8 mouse cellular contexts compared by ENCODE assay signal in the genomic region with DNA sequence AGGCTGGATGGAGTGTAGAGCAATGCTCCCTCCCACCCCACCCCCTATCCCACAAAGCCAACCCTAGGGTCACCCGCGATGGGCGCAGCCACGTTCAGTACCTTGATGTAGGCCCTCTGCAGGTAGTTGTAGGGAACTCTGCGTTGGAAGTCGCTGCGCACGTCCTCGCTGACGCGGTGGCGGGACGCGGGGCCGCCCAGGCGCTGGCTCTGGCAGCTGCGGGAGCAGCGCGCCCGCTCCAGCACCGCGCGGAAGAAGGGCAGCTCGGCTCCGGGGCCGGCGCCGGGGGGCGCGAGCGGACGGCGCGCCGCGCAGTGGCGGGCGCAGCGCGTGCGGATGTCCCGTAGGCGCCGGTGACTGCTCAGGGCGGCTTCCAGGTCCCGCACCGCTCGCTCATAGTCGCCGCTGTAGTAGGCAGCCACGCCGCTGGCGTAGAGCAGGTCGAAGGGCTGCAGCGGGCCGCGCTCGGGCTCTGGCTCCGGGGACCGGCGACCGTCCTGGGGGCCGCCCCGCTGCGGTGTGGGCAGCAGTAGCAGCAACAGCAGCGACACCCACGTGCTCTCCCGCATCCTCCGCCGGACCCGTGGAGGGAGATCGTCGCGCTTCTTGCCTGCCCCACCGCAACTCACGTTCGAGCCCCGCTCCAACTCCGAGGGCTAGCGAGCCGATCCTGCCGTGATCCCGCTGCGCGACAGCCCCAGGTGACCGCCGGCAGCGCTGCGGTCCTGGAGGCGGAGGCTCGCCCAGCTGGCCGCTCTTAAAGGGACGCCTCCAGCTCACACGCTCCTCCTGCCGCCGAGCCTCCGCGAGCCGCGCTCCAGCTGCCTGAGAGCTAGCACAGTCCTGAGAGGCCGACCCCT. TPM values are rescaled to one million over a fixed set of nuclear protein-coding genes. Genes with fewer than 3 reads are reported as not detected.
DNase-seq lines count a peak whose midpoint lies in the region; ATAC-seq lines count a peak whose summit lies in the region.

A gene (minus strand): TSS at position 670 of the 860 bp plus-strand sequence.

- peak within 1 kb of the TSS; percentile 71 for H3K4me3 ChIP-seq in hindbrain, embryonic 15.5 days

- H3K36me3 ChIP-seq in hindbrain, embryonic 15.5 days, result no peaks in the 10 kb centered on the region

- peak within 1 kb of the TSS; percentile 91 for H3K4me2 ChIP-seq in hindbrain, embryonic 15.5 days

- peak; percentile 72 for ATAC-seq in common myeloid progenitor, adult 5-6 weeks (replicated peaks; ENCODE audit: low read depth, poor library complexity, severe bottlenecking)
- ATAC-seq in hindbrain, embryonic 15.5 days (ENCODE audit: low FRiP score, low read depth), result peak; percentile 93

- H3K4me1 ChIP-seq in hindbrain, embryonic 15.5 days (replicated peaks), result peaks cover 22% of the 10 kb centered on the region

- peak within 1 kb of the TSS; percentile 73 for H3K27ac ChIP-seq in hindbrain, embryonic 15.5 days (replicated peaks)

- peak; percentile 55 to 57 for DNase-seq in adrenal gland, adult 18-20 months (ENCODE audit: low spot score in 2 of 2)
- DNase-seq in gastrocnemius, postnatal 10 days, result peak; percentile 72
- DNase-seq in left cerebral cortex, adult 18-20 months (ENCODE audit: low spot score in 2 of 2), result peak; percentile 54 to 72
- peak; percentile 62 for DNase-seq in lung, postnatal 14 days
- peak; percentile 69 for DNase-seq in right cerebral cortex, adult 18-20 months
- DNase-seq in adipocyte (ENCODE audit: low spot score), result no peak

- H3K9me3 ChIP-seq in hindbrain, embryonic 15.5 days, result no peaks in the 10 kb centered on the region

- H3K27me3 ChIP-seq in hindbrain, embryonic 15.5 days, result no peaks in the 10 kb centered on the region

- peak within 1 kb of the TSS; percentile 82 for H3K9ac ChIP-seq in hindbrain, embryonic 15.5 days

- WGBS in hindbrain, embryonic 15.5 days, result under 1% methylated on average over 93 of the region's 101 CpGs

RNA-seq across cellular contexts. Expression of the gene that starts here (rescaled TPM):
- total RNA-seq in adrenal gland, adult 18-20 months (2021), result 10 to 100 TPM in 1 of 2 experiments, 1 to 10 TPM in 1; 6.7 to 11.0 TPM
- total RNA-seq in common myeloid progenitor, adult 5-6 weeks (2017), result 0.55 and 0.92 TPM in 2 replicates
- 1 to 10 TPM; 5.9 to 7.3 TPM for total RNA-seq in gastrocnemius, postnatal 10 days (2021)
- polyA plus RNA-seq in hindbrain, embryonic 15.5 days (2015; fragmentation: Nextera tagmentation; extraction: Ambion mirVana), result 0.76 and 1.4 TPM in 2 replicates
- total RNA-seq in left cerebral cortex, adult 18-20 months (2021), result 1 to 10 TPM; 2.5 to 4.5 TPM

Comparison
In these comparisons a context has a peak if more than half of its experiments do, and no peak if none do; other contexts are left out.
1. Peak in ATAC-seq in common myeloid progenitor, adult 5-6 weeks; RNA of the gene not detected or under 1 TPM.